Mouse (Mus musculus): Measurements from ENCODE around the gene Igf2bp1. TPM values are rescaled to one million over a fixed set of nuclear protein-coding genes. Genes with fewer than 3 reads are reported as not detected.

Igf2bp1 gene
- polyA plus RNA-seq, 1 experiment from 2014 or later = not detected

- Histone ChIP-seq H3K79me2 (ENCODE audit: inconsistent target) (peaks cover 19% of the 10 kb centered on the region), H3K36me3 (ENCODE audit: inconsistent target) (0 out of 2 replicates have a peak, but pooled peaks cover 2% of the 10 kb centered on the region), H3K4me3 (ENCODE audit: inconsistent target) (no peak overlapping the region), H3K27ac (no peak overlapping the region)
- WGBS (ENCODE audit: missing documents) = 86% methylated on average over 2 of the region's 2 CpGs
Measured at GRCm38 (mm10) chr11:96031701-96032100, 26.0 kb upstream of the Igf2bp1 start.

- H3K79me2 ChIP-seq (ENCODE audit: inconsistent target) = peaks cover 7% of the 10 kb centered on the region
- no peak overlapping the region for H3K27ac ChIP-seq
- H3K36me3 ChIP-seq (ENCODE audit: inconsistent target) = no peaks in the 10 kb centered on the region
- no peak overlapping the region for H3K4me3 ChIP-seq (ENCODE audit: inconsistent target)
- whole genome bisulfite sequencing (ENCODE audit: missing documents) = 100% methylated on average over 2 of the region's 3 CpGs
Measured at GRCm38 (mm10) chr11:96030571-96030970, 24.8 kb upstream of the Igf2bp1 start.

- Histone ChIP-seq H3K79me2 (ENCODE audit: inconsistent target) (no peaks in the 10 kb centered on the region), H3K4me3 (ENCODE audit: inconsistent target) (no peak overlapping the region), H3K36me3 (ENCODE audit: inconsistent target) (no peaks in the 10 kb centered on the region), H3K27ac (no peak overlapping the region)
- WGBS (ENCODE audit: missing documents) = 57% methylated on average over 5 of the region's 5 CpGs
Measured at GRCm38 (mm10) chr11:96028130-96028529, 22.4 kb upstream of the Igf2bp1 start.

- WGBS (ENCODE audit: missing documents) = 68% methylated on average over 4 of the region's 4 CpGs
- H3K36me3 ChIP-seq (ENCODE audit: inconsistent target) = no peaks in the 10 kb centered on the region
- no peaks in the 10 kb centered on the region for H3K79me2 ChIP-seq (ENCODE audit: inconsistent target)
- H3K27ac ChIP-seq = no peak overlapping the region
- H3K4me3 ChIP-seq (ENCODE audit: inconsistent target) = no peak overlapping the region
Measured at GRCm38 (mm10) chr11:96020622-96021021, 14.9 kb upstream of the Igf2bp1 start.

- no peaks in the 10 kb centered on the region for H3K79me2 ChIP-seq (ENCODE audit: inconsistent target)
- 60% methylated on average over 9 of the region's 9 CpGs for WGBS (ENCODE audit: missing documents)
- no peaks in the 10 kb centered on the region for H3K36me3 ChIP-seq (ENCODE audit: inconsistent target)
- H3K27ac ChIP-seq = no peak overlapping the region
- no peak overlapping the region for H3K4me3 ChIP-seq (ENCODE audit: inconsistent target)
Measured at GRCm38 (mm10) chr11:96017941-96018351, 12.2 kb upstream of the Igf2bp1 start.

- H3K79me2 ChIP-seq (ENCODE audit: inconsistent target) = no peaks in the 10 kb centered on the region
- no peak overlapping the region for H3K27ac ChIP-seq
- no peak overlapping the region for H3K4me3 ChIP-seq (ENCODE audit: inconsistent target)
- WGBS (ENCODE audit: missing documents) = 69% methylated on average over 5 of the region's 5 CpGs
- H3K36me3 ChIP-seq (ENCODE audit: inconsistent target) = no peaks in the 10 kb centered on the region
Measured at GRCm38 (mm10) chr11:96015421-96015820, 9.7 kb upstream of the Igf2bp1 start.

- no peak overlapping the region for H3K4me3 ChIP-seq (ENCODE audit: inconsistent target)
Measured at GRCm38 (mm10) chr11:96011982-96012381, 6.2 kb upstream of the Igf2bp1 start.

GRCm38 (mm10) chr11:96008827-96009226, 3.1 kb upstream of the Igf2bp1 start:
- Histone ChIP-seq H3K79me2 (ENCODE audit: inconsistent target) (no peaks in the 10 kb centered on the region), H3K27ac (no peak overlapping the region), H3K4me3 (ENCODE audit: inconsistent target) (no peak overlapping the region), H3K36me3 (ENCODE audit: inconsistent target) (no peaks in the 10 kb centered on the region)
- WGBS (ENCODE audit: missing documents) = 33% methylated on average over 1 of the region's 1 CpGs

More at GRCm38 (mm10) chr11:96011982-96012381, 6.2 kb upstream of the Igf2bp1 start:
- WGBS (ENCODE audit: missing documents) = 22% methylated on average over 6 of the region's 8 CpGs
- Histone ChIP-seq H3K79me2 (ENCODE audit: inconsistent target) (no peaks in the 10 kb centered on the region), H3K36me3 (ENCODE audit: inconsistent target) (no peaks in the 10 kb centered on the region), H3K27ac (no peak overlapping the region)

GRCm38 (mm10) chr11:96007516-96008235, 1.9 kb upstream of the Igf2bp1 start:
- H3K79me2 ChIP-seq (ENCODE audit: inconsistent target) = no peaks in the 10 kb centered on the region
- H3K27ac ChIP-seq = no peak overlapping the region
- H3K36me3 ChIP-seq (ENCODE audit: inconsistent target) = no peaks in the 10 kb centered on the region
- no peak overlapping the region for H3K4me3 ChIP-seq (ENCODE audit: inconsistent target)
- 4% methylated on average over 33 of the region's 33 CpGs for WGBS (ENCODE audit: missing documents)

GRCm38 (mm10) chr11:96006852-96007515, 1.2 kb upstream of the Igf2bp1 start:
- Histone ChIP-seq H3K79me2 (ENCODE audit: inconsistent target) (no peaks in the 10 kb centered on the region), H3K27ac (no peak overlapping the region), H3K4me3 (ENCODE audit: inconsistent target) (no peak overlapping the region), H3K36me3 (ENCODE audit: inconsistent target) (no peaks in the 10 kb centered on the region)
- WGBS (ENCODE audit: missing documents) = 4% methylated on average over 56 of the region's 67 CpGs

- H3K4me3 ChIP-seq (ENCODE audit: inconsistent target) = no peak overlapping the region
- 4% methylated on average over 33 of the region's 33 CpGs for whole genome bisulfite sequencing (ENCODE audit: missing documents)
- H3K79me2 ChIP-seq (ENCODE audit: inconsistent target) = no peaks in the 10 kb centered on the region
- H3K36me3 ChIP-seq (ENCODE audit: inconsistent target) = no peaks in the 10 kb centered on the region
- no peak overlapping the region for H3K27ac ChIP-seq
Measured at GRCm38 (mm10) chr11:96006367-96006851, 669 bp upstream of the Igf2bp1 start.

- H3K36me3 ChIP-seq (ENCODE audit: inconsistent target) = no peaks in the 10 kb centered on the region
- H3K79me2 ChIP-seq (ENCODE audit: inconsistent target) = no peaks in the 10 kb centered on the region
- H3K4me3 ChIP-seq (ENCODE audit: inconsistent target) = no peak overlapping the region
- H3K27ac ChIP-seq = no peak overlapping the region
- WGBS (ENCODE audit: missing documents) = 5% methylated on average over 54 of the region's 57 CpGs
Measured at GRCm38 (mm10) chr11:96004793-96005402, 842 bp downstream of the Igf2bp1 start.

- Histone ChIP-seq H3K27ac (no peak overlapping the region), H3K79me2 (ENCODE audit: inconsistent target) (no peaks in the 10 kb centered on the region), H3K4me3 (ENCODE audit: inconsistent target) (no peak overlapping the region), H3K36me3 (ENCODE audit: inconsistent target) (no peaks in the 10 kb centered on the region)
- WGBS (ENCODE audit: missing documents) = 9% methylated on average over 32 of the region's 32 CpGs
Measured at GRCm38 (mm10) chr11:96003969-96004792, 1.6 kb downstream of the Igf2bp1 start.

Measured in macrophage (primary cell).